Mouse (Mus musculus) spleen, postnatal 14 days (tissue): ENCODE data around the gene Ccr8.

ENCODE experiments used
- DNase-seq, 2 experiments: peaks; one replicate each; pipeline ENCODE4 v3.0.0; 2021 to 2022; ENCODE audit warnings: low spot score in 2 of 2

Gene Ccr8

DNA sequence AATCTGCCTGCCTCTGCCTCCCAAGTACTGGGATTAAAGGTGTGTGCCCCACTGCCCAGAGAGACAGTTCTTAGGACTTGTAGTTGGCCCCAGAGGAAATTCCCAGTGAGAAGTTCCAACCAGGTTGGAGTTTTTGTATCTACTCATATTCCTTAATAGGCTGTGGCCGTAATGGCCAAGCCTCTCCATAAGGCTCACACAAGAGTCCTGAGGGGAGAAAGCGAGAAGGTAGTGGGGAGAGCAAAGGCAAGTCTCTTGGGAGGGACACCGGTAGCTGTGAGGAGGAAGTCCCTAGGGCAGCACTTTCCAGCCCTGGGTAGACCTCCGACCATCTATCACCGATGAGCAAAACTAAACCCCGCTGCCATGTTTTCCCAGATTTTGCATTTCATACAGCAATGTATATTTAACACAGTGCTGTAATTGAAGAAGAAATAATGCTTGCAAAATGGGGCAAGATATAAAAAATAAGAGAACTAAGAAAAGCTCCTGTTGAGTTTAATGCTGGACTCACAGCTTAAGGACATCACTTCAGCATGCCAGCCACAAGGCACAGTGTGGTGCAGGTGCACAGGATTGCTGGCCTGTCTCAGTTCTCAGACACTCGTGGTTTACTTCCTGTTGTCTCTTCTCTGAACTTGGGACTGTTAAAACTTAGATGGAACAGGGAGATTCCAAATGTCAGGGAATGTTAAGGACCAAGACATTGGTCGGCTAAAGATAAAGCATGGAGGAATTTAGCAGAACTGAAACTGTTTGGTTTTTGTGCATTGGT lies 41.3 kb downstream of the Ccr8 start:
- no peak for DNase-seq

DNA sequence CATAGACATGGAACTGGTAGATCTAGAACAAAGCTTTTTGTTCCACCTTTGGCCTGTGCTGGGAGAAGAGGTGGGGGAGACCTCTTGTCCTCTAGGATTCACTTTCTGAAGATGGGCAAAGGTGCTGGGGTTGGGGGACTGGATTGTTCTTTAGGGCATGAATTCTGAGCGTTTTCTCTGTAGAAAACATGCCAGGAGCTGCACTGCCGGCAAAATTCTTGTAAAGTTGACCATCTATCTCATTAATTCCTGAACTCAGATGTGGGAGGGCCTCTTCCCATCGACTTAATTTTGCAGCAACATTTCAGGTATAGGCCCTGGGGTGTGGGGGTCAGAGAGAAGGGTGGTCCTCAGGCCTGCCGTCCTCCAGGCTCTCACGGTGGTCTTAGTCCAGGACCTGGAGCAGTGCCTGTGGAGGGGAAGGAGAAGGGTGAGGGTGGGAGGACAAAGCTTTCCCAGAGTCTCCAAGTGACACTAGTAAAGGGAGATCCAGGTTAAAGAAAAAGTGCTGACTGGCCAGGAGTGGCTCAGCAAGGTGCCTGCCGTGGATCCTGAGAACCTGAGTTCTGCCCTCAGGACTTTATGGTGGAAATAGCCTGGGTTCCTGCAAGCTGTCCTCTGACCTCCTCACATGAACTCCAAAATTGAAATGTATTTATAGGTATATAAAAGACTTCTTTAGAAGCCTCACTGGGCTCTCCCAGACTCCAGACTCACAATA lies 42.0 kb downstream of the Ccr8 start:
- no peak for DNase-seq

DNA sequence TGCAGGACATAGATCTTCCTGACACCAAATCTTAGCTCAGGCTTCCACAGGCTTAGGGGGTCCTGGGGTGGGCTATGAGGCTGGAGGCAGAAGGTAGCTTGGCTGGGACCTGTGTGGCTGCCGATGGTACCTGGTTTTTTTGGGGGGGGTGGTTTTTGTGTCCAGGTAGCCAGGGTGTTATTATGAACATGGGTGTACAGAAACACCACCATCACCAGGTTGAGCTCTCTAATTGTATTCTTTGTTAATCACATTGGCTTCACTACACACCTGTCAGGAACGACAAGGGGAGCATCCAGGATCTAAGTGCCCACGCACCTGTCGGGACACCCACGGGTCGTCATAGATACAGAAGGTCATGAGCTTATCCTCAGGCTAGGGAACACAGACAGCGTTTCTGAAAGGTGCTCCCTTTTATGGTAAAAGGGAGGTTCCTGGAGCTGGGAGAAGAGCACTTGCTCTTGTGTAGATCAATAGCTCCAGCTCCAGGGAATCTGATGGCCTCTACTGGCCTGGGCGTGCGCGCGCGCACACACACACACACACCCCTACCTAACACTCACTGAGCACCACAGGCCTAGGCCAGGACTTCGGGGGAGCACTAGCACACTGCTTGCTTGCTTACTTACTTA lies 42.7 kb downstream of the Ccr8 start:
- DNase-seq, result no peak

DNA sequence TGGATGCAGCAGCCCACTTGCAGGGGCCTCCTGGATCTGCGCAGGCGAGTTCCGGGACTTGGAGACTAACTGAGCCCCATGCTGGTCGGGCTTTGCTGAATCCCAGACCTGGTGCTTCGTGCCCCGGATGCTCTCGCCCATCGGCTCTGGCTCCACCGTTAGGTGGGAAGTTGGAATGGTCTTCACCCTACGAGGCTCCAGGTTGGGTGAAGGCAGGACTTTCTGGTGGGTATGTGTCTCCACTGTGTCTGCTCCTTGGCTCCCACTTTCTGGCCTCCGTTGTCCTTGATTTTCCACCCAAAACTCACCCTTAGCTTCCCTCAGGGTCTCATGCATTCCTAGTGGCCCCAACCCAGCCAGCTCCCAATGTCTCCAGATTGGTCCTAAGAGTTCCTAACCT lies 43.5 kb downstream of the Ccr8 start:
- DNase-seq, result no peak

DNA sequence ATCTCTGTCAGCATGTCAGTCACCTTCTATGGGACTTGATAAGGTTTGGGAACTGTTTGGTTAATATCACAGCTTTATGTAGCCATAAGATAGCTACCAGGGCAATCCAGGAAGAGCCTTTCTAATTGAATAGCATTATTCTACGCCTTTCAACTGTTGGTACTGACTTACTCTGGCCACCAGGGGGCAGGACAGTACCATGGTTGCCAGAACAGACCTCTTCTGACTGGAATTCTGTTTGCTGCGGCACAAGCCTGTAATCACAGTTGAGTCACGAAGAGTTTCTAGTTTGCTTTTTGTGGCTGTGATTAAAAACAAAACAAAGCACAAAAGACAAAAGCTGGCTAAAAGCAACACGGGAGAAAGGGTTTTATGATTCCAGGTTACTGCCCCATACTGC lies 48.7 kb downstream of the Ccr8 start:
- DNase-seq, result peak; percentile 36 to 56

DNA sequence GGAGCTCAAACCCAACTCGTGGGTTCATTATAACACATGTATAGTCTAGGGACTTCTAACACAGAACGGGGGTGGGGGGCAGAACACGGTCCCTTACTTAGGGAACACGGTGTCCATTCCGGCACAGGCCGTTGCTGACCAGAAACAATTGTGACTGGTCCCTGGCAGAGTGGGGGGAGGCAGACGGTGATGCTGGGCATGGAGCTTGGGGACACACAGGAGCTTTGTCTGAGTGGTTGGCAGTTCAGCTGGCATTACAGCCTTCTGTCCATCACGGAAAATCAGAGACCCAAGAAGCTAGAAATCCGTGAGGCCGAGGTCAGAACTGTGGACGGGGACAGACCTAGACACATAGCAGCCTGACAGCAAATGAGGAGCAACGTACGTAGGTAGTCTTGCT lies 52.6 kb downstream of the Ccr8 start:
- DNase-seq, result no peak
